30 mouse cellular contexts compared by ENCODE assay signal in the genomic region with DNA sequence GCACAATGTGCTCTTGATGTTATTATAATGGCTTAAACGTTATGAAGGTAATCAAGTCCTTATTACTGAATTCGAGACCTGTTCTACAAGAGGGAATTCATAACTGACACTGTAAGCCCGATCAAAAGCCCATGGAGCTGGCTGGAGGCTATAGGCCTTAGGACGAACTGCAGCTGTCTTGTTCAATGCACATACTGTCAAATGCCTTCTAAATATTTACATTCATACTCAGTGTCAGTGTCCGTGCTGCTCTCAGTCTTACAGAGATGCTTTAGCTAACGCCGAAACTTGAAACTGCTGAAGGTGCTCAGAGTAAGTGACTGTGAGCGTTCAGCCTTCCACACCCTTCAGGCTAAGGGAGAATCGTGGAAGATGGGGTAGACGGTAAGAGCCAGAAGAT.
"Had no signal": no experiment of that assay in that cellular context is flagged by ENCODE, and none has a peak within 500 bp of the region (broad histone marks: within the 10 kb centered on the region; RNA-seq: fewer than 3 reads in every experiment).

No protein-coding gene starts in this region.

- H3K27me3 ChIP-seq: limb, embryonic 12.5 days; limb, embryonic 13.5 days; limb, embryonic 15.5 days; liver, embryonic 12.5 days; liver, embryonic 13.5 days; liver, embryonic 15.5 days; lung, embryonic 15.5 days; midbrain, embryonic 12.5 days; midbrain, embryonic 13.5 days; midbrain, embryonic 15.5 days had no signal

- ATAC-seq: liver, embryonic 12.5 days; liver, postnatal 0 days; lung, postnatal 0 days; midbrain, embryonic 13.5 days; midbrain, embryonic 15.5 days; midbrain, embryonic 16.5 days had no signal

- H3K4me3 ChIP-seq: left cerebral cortex, adult 2 months; limb, embryonic 10.5 days; limb, embryonic 12.5 days; limb, embryonic 13.5 days; limb, embryonic 15.5 days; liver, embryonic 12.5 days; liver, embryonic 13.5 days; liver, embryonic 15.5 days; lung, embryonic 15.5 days; megakaryocyte, embryonic 14.5 days; midbrain, embryonic 10.5 days; midbrain, embryonic 12.5 days; midbrain, embryonic 13.5 days; midbrain, embryonic 15.5 days; myocyte had no signal

- DNase-seq: left cerebral cortex, postnatal 4 days; liver; liver, embryonic 13.5 days; liver, postnatal 0 days; lung, adult 18-20 months; lung, adult 2 months; lung, postnatal 14 days; lung, postnatal 36 days; lung, postnatal 4 days; midbrain, embryonic 14.5 days had no signal

- H3K4me1 ChIP-seq: limb, embryonic 12.5 days; limb, embryonic 13.5 days; limb, embryonic 15.5 days; liver, embryonic 12.5 days; liver, embryonic 13.5 days; liver, embryonic 15.5 days; megakaryocyte, embryonic 14.5 days; midbrain, embryonic 12.5 days; midbrain, embryonic 13.5 days; midbrain, embryonic 15.5 days had no signal

- H3K4me2 ChIP-seq: limb, embryonic 12.5 days; limb, embryonic 13.5 days; limb, embryonic 15.5 days; liver, embryonic 11.5 days; liver, embryonic 12.5 days; liver, embryonic 13.5 days; liver, embryonic 15.5 days; lung, embryonic 15.5 days; midbrain, embryonic 11.5 days; midbrain, embryonic 12.5 days; midbrain, embryonic 13.5 days; midbrain, embryonic 15.5 days had no signal

- H3K27ac ChIP-seq: left cerebral cortex, adult 2 months; limb, embryonic 10.5 days; limb, embryonic 12.5 days; limb, embryonic 13.5 days; limb, embryonic 15.5 days; liver, embryonic 12.5 days; liver, embryonic 13.5 days; liver, embryonic 14.5 days; liver, embryonic 15.5 days; lung, embryonic 15.5 days; macrophage; midbrain, embryonic 10.5 days; midbrain, embryonic 12.5 days; midbrain, embryonic 13.5 days; midbrain, embryonic 15.5 days had no signal

- H3K9ac ChIP-seq: limb, embryonic 12.5 days; limb, embryonic 13.5 days; limb, embryonic 15.5 days; liver, embryonic 12.5 days; liver, embryonic 13.5 days; liver, embryonic 14.5 days; liver, embryonic 15.5 days; liver, postnatal 0 days; lung, embryonic 15.5 days; midbrain, embryonic 12.5 days; midbrain, embryonic 13.5 days; midbrain, embryonic 15.5 days had no signal

- H3K9me3 ChIP-seq: limb, embryonic 10.5 days; limb, embryonic 12.5 days; limb, embryonic 13.5 days; limb, embryonic 15.5 days; liver, embryonic 12.5 days; liver, embryonic 13.5 days; liver, embryonic 15.5 days; lung, embryonic 15.5 days; megakaryocyte, embryonic 14.5 days; midbrain, embryonic 10.5 days; midbrain, embryonic 12.5 days; midbrain, embryonic 13.5 days; midbrain, embryonic 15.5 days had no signal

- H3K36me3 ChIP-seq: limb, embryonic 10.5 days; limb, embryonic 12.5 days; limb, embryonic 13.5 days; limb, embryonic 15.5 days; liver, embryonic 12.5 days; liver, embryonic 13.5 days; liver, embryonic 15.5 days; lung, embryonic 15.5 days; midbrain, embryonic 10.5 days; midbrain, embryonic 12.5 days; midbrain, embryonic 13.5 days; midbrain, embryonic 15.5 days had no signal
